Mouse (Mus musculus) liver, embryonic 16.5 days (tissue): ENCODE results near the gene Atg10. TPM values are rescaled to one million over a fixed set of nuclear protein-coding genes. Genes with fewer than 3 reads are reported as not detected.

ENCODE experiments used
- ATAC-seq: fragments of 200-750 bp; cut with Nextera tagmentation; 2 replicates; pipeline ENCODE4 v1.8.0; 2017; ENCODE audit warnings: low read depth, mild to moderate bottlenecking, moderate number of reproducible peaks, moderate library complexity
- H3K27ac ChIP-seq: fragments of 300-500 bp; sonication (generic); 2 replicates; pipeline ENCODE4 v1.5.1; 2014; ENCODE audit warnings: mild to moderate bottlenecking, low read length
- H3K27me3 ChIP-seq: fragments of 300-500 bp; sonication (generic); 2 replicates; pipeline ENCODE4 v1.6.1; 2014; ENCODE audit warnings: low read depth, low read length, mixed read lengths; ENCODE audit not compliant: control insufficient read depth, insufficient read depth
- H3K36me3 ChIP-seq: fragments of 300-500 bp; sonication (generic); 2 replicates; pipeline ENCODE4 v1.6.1; 2014; ENCODE audit warnings: mild to moderate bottlenecking; ENCODE audit not compliant: control insufficient read depth, insufficient read depth
- H3K4me1 ChIP-seq: fragments of 300-500 bp; sonication (generic); 2 replicates; pipeline ENCODE4 v1.6.1; 2014; ENCODE audit warnings: low read depth, low read length, mixed read lengths; ENCODE audit not compliant: control insufficient read depth
- H3K4me2 ChIP-seq: fragments of 300-500 bp; sonication (generic); 2 replicates; pipeline ENCODE4 v1.6.1; 2014; ENCODE audit warnings: low read depth, low read length, mixed read lengths
- H3K4me3 ChIP-seq: fragments of 300-500 bp; sonication (generic); 2 replicates; pipeline ENCODE4 v1.5.1; 2014; ENCODE audit warnings: low read depth, mild to moderate bottlenecking, low read length
- H3K9ac ChIP-seq: fragments of 300-500 bp; sonication (generic); 2 replicates; pipeline ENCODE4 v1.6.1; 2014; ENCODE audit warnings: low read depth, low read length
- H3K9me3 ChIP-seq: fragments of 300-500 bp; sonication (generic); replicated peaks from 2 replicates; pipeline ENCODE4 v1.6.1; 2016; ENCODE audit warnings: low read length; ENCODE audit not compliant: control insufficient read depth
- WGBS: fragments of 180-500 bp; shearing (Covaris S2); extraction: QIAGEN DNeasy Blood & Tissue Kit; methylation state at CpG from one replicate; pipeline ENCODE4 v1.1.7; 2014; ENCODE audit not compliant: insufficient replicate concordance; 5-methylcytosine and 5-hydroxymethylcytosine counted together
- polyA plus RNA-seq: library from polyadenylated mRNA; unstranded; fragments of >200 nt; fragmentation: Nextera tagmentation; extraction: Ambion mirVana; gene quantifications from 2 replicates; pipeline ENCODE4 v1.2.1, GENCODE M21; 2015

Gene Atg10
- polyA plus RNA-seq, 1 experiment from 2014 or later = 2.7 TPM

DNA sequence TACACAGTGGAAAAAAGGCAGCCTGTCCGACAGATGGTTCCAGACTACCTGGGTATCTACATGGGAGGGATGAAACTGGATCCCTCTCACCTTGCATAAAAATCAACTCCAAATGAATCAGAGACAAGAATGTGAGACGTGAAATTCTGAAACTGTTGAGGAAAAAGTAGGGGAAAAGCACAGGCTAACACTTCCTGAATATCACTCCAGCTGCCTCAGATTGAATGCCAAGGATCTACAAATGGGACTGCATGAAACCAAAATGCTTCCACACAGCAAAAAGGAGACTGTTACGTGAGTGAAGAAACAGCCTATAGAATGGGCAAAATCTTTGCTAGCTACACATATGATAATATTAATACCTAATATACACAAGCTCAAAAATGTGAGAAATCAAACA, 238.4 kb downstream of the Atg10 start:
- 45% methylated on average over 3 of the region's 3 CpGs for WGBS
- Histone ChIP-seq H3K36me3 (no peaks in the 10 kb centered on the region), H3K4me2 (no peak overlapping the region), H3K4me3 (no peak overlapping the region), H3K27me3 (no peaks in the 10 kb centered on the region), H3K27ac (no peak overlapping the region), H3K9me3 (no peaks in the 10 kb centered on the region), H3K4me1 (no peaks in the 10 kb centered on the region), H3K9ac (no peak overlapping the region)
- no peak for ATAC-seq

GRCm38 (mm10) chr13:90984073-90984472, 239.7 kb downstream of the Atg10 start:
- H3K27me3 ChIP-seq = no peaks in the 10 kb centered on the region
- H3K9me3 ChIP-seq = no peaks in the 10 kb centered on the region
- no peak overlapping the region for H3K4me3 ChIP-seq
- no peak overlapping the region for H3K9ac ChIP-seq
- H3K4me1 ChIP-seq = no peaks in the 10 kb centered on the region
- no peak for ATAC-seq
- 13% methylated on average over 2 of the region's 2 CpGs for WGBS
- H3K4me2 ChIP-seq = no peak overlapping the region
- H3K36me3 ChIP-seq = no peaks in the 10 kb centered on the region
- no peak overlapping the region for H3K27ac ChIP-seq

GRCm38 (mm10) chr13:90981798-90982197, 242.0 kb downstream of the Atg10 start:
- Histone ChIP-seq H3K27me3 (no peaks in the 10 kb centered on the region), H3K4me3 (no peak overlapping the region), H3K4me2 (no peak overlapping the region), H3K27ac (no peak overlapping the region), H3K9me3 (no peaks in the 10 kb centered on the region), H3K9ac (no peak overlapping the region), H3K36me3 (no peaks in the 10 kb centered on the region), H3K4me1 (no peaks in the 10 kb centered on the region)
- ATAC-seq = no peak
- 52% methylated on average over 1 of the region's 1 CpGs for WGBS

DNA sequence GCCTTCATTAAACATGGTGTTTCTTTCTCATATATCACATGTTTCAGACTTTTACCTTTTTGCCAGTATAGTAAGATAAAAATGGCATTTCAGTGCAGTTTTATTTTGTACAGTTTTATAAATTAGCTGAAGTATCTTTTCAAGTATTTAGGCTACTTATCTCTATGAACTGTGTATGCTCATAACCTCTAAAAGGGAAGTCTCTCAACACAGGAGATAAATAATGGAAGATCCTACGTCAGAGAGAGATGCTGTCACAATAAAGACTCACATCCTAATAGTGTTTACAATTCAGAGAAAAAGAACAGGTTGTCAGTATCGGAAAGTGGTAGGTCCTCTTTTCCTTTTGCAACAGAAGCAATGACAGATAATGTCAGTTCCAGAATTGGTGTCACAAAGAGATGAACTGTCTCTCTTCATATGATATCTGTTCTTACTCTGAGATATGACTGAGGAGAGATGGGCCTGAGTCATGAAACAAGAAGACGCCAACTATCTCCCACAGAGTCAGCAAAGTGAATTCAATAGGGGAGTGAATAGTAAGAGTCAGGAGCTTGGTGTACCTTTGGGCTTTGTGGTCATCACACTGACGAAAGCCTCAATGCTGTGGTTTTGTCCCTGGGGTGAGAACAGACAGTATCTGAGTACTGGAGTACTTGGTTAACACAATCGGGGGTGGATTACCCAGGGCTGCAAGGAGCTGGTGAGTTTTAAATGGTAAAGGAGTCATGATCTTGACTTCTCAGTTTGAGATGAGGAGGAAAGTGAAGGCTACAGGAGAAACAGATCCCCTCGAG, 242.7 kb downstream of the Atg10 start:
- H3K4me3 ChIP-seq = no peak overlapping the region
- WGBS = 36% methylated on average over 6 of the region's 6 CpGs
- H3K9me3 ChIP-seq = no peaks in the 10 kb centered on the region
- no peak overlapping the region for H3K4me2 ChIP-seq
- H3K4me1 ChIP-seq = no peaks in the 10 kb centered on the region
- ATAC-seq = no peak
- H3K36me3 ChIP-seq = no peaks in the 10 kb centered on the region
- no peak overlapping the region for H3K27ac ChIP-seq
- no peak overlapping the region for H3K9ac ChIP-seq
- H3K27me3 ChIP-seq = no peaks in the 10 kb centered on the region

GRCm38 (mm10) chr13:90977057-90977456, 246.7 kb downstream of the Atg10 start:
- 58% methylated on average over 3 of the region's 3 CpGs for WGBS
- H3K27ac ChIP-seq = no peak overlapping the region
- no peaks in the 10 kb centered on the region for H3K4me1 ChIP-seq
- H3K9me3 ChIP-seq = no peaks in the 10 kb centered on the region
- ATAC-seq = no peak
- no peak overlapping the region for H3K9ac ChIP-seq
- H3K4me2 ChIP-seq = no peak overlapping the region
- no peaks in the 10 kb centered on the region for H3K36me3 ChIP-seq
- no peaks in the 10 kb centered on the region for H3K27me3 ChIP-seq
- H3K4me3 ChIP-seq = no peak overlapping the region

GRCm38 (mm10) chr13:90973409-90973808, 250.4 kb downstream of the Atg10 start:
- Histone ChIP-seq H3K27ac (no peak overlapping the region), H3K4me2 (no peak overlapping the region), H3K9ac (no peak overlapping the region), H3K4me1 (no peaks in the 10 kb centered on the region; the same call in 1 of the 2 replicates), H3K9me3 (no peaks in the 10 kb centered on the region), H3K27me3 (no peaks in the 10 kb centered on the region), H3K4me3 (no peak overlapping the region), H3K36me3 (no peaks in the 10 kb centered on the region)
- ATAC-seq = no peak
- 51% methylated on average over 7 of the region's 7 CpGs for WGBS

GRCm38 (mm10) chr13:90970259-90971017, 253.3 kb downstream of the Atg10 start:
- H3K9me3 ChIP-seq = no peaks in the 10 kb centered on the region
- no peak overlapping the region for H3K4me3 ChIP-seq
- no peak overlapping the region for H3K9ac ChIP-seq
- no peaks in the 10 kb centered on the region; the same call in 1 of the 2 replicates for H3K4me1 ChIP-seq
- no peak overlapping the region for H3K27ac ChIP-seq
- peak; percentile 72 for ATAC-seq
- no peaks in the 10 kb centered on the region for H3K36me3 ChIP-seq
- no peak overlapping the region for H3K4me2 ChIP-seq
- 51% methylated on average over 10 of the region's 10 CpGs for WGBS
- no peaks in the 10 kb centered on the region for H3K27me3 ChIP-seq

DNA sequence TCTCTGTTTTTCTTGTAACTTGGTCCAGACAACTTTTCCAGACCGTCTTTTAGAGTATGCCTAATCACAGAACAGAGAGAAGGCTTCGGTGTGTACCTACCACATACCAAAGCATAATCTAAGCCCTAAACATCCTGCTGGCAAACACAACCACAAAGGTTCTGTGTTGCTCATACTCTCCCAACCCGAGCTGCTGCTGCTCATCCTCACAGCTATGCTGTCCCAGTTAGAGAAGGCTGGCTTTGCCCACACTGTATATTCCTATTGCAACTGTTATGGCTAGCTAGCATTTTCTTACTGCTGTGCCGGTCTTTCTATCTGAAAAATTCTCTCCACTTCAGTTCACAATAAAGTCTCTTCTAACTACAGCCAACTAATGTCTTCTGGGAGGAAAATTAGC, 254.8 kb downstream of the Atg10 start:
- no peak overlapping the region for H3K4me2 ChIP-seq
- no peak overlapping the region for H3K4me3 ChIP-seq
- no peak overlapping the region for H3K27ac ChIP-seq
- no peaks in the 10 kb centered on the region for H3K36me3 ChIP-seq
- ATAC-seq = no peak
- no peak overlapping the region for H3K9ac ChIP-seq
- H3K9me3 ChIP-seq = no peaks in the 10 kb centered on the region
- 56% methylated on average over 4 of the region's 4 CpGs for WGBS
- no peaks in the 10 kb centered on the region; the same call in 1 of the 2 replicates for H3K4me1 ChIP-seq
- H3K27me3 ChIP-seq = no peaks in the 10 kb centered on the region

DNA sequence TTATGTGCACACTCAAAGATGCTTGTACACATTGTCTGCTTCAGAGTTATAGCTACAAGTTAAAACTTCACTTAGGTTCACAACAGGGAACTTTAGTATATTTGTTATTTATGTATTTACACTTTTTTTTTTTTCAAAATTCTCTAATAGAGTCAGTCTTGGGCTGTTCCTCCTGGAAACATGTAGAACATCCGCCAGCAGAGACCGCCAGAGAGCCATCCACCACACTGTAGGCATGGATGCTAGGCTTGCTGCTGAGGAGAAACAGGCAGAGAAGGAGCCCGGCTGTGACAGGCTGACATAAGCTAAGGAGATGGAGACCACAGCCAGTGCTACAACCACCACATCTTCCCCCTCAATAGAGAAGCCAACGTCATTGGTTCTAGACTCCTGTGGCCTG, 256.3 kb downstream of the Atg10 start:
- no peaks in the 10 kb centered on the region; the same call in 1 of the 2 replicates for H3K4me1 ChIP-seq
- H3K9me3 ChIP-seq = no peaks in the 10 kb centered on the region
- no peak overlapping the region for H3K4me2 ChIP-seq
- 8% methylated on average over 4 of the region's 4 CpGs for WGBS
- H3K9ac ChIP-seq = no peak overlapping the region
- no peaks in the 10 kb centered on the region for H3K36me3 ChIP-seq
- 0 out of 2 replicates have a peak, but pooled peaks have one; percentile 27 for ATAC-seq
- H3K27me3 ChIP-seq = no peaks in the 10 kb centered on the region
- no peak overlapping the region for H3K27ac ChIP-seq
- H3K4me3 ChIP-seq = no peak overlapping the region
